In genomic region chr2:18677631-18678471, GRCm38 (mm10) we compare ENCODE assay signal across 8 mouse cellular contexts. TPM values are rescaled to one million over a fixed set of nuclear protein-coding genes. Genes with fewer than 3 reads are reported as not detected.
DNase-seq lines count a peak whose midpoint lies in the region; ATAC-seq and TF ChIP-seq lines count a peak whose summit lies in the region.

No protein-coding gene starts in this region.

- peaks cover 37% of the 10 kb centered on the region for H3K27me3 ChIP-seq in heart, embryonic 11.5 days (ENCODE audit: control insufficient read depth, insufficient read depth, low read length)
- peaks cover 6% of the 10 kb centered on the region; the same call in 1 of the 2 replicates for H3K27me3 ChIP-seq in kidney, embryonic 14.5 days (ENCODE audit: control insufficient read depth, insufficient read depth, low read length)
- peaks cover 39% of the 10 kb centered on the region for H3K27me3 ChIP-seq in liver, postnatal 0 days (ENCODE audit: insufficient read depth, low read length)

- DNase-seq in adipocyte (ENCODE audit: low spot score), result peak; percentile 45
- peak; percentile 75 for DNase-seq in embryo, embryonic 10 days (ENCODE audit: low spot score)
- peak; percentile 57 for DNase-seq in liver, postnatal 0 days
- DNase-seq in right cerebral cortex, adult 2 months (ENCODE audit: low spot score in 2 of 2), result peak; percentile 41 to 48
- DNase-seq in c-Kit-positive CD71-positive TER-119-positive erythroid progenitor cells, embryonic 14.5 days (ENCODE audit: low spot score), result no peak

- WGBS in heart, embryonic 11.5 days (ENCODE audit: insufficient replicate concordance), result under 1% methylated on average over 43 of the region's 55 CpGs
- WGBS in kidney, embryonic 14.5 days, result under 1% methylated on average over 53 of the region's 55 CpGs
- under 1% methylated on average over 42 of the region's 55 CpGs for WGBS in liver, postnatal 0 days (ENCODE audit: insufficient replicate concordance)

- no peaks in the 10 kb centered on the region for H3K9me3 ChIP-seq in heart, embryonic 11.5 days (replicated peaks; ENCODE audit: control insufficient read depth, low read length)
- H3K9me3 ChIP-seq in kidney, embryonic 14.5 days (ENCODE audit: control insufficient read depth, low read length), result no peaks in the 10 kb centered on the region
- H3K9me3 ChIP-seq in liver, postnatal 0 days (ENCODE audit: low read length), result no peaks in the 10 kb centered on the region

- no peaks in the 10 kb centered on the region for H3K36me3 ChIP-seq in heart, embryonic 11.5 days (ENCODE audit: control insufficient read depth, insufficient read depth, low read length)
- peaks cover 9% of the 10 kb centered on the region; the same call in 1 of the 2 replicates for H3K36me3 ChIP-seq in kidney, embryonic 14.5 days (ENCODE audit: control insufficient read depth, insufficient read depth, low read length)
- peaks cover 4% of the 10 kb centered on the region; the same call in 1 of the 2 replicates for H3K36me3 ChIP-seq in liver, postnatal 0 days (replicated peaks; ENCODE audit: insufficient read depth, low read length)

- TF ChIP-seq CTCF in liver, postnatal 0 days (IDR thresholded peaks at IDR 0.05; ENCODE audit: low read depth), result no peak

- no peak for TF ChIP-seq EP300 in liver, postnatal 0 days (IDR thresholded peaks at IDR 0.05; ENCODE audit: low read depth)

- H3K4me1 ChIP-seq in heart, embryonic 11.5 days (ENCODE audit: control insufficient read depth, insufficient read depth, low read length), result peaks cover 12% of the 10 kb centered on the region
- H3K4me1 ChIP-seq in kidney, embryonic 14.5 days (ENCODE audit: control insufficient read depth, insufficient read depth, low read length), result peaks cover 20% of the 10 kb centered on the region; the same call in 1 of the 2 replicates
- H3K4me1 ChIP-seq in liver, postnatal 0 days (ENCODE audit: insufficient read depth), result peaks cover 15% of the 10 kb centered on the region

- peak; percentile 16 for ATAC-seq in CD4-positive, CD25-positive, alpha-beta regulatory T cell, adult 4 months
- ATAC-seq in heart, embryonic 11.5 days (replicated peaks; ENCODE audit: insufficient number of reproducible peaks, low FRiP score, low TSS enrichment), result 0 out of 2 replicates have a peak, but pooled peaks have one; percentile 5
- ATAC-seq in kidney, embryonic 14.5 days (ENCODE audit: low FRiP score, low TSS enrichment), result no peak
- no peak for ATAC-seq in liver, postnatal 0 days

- peak overlapping the region; percentile 77 for H3K4me2 ChIP-seq in heart, embryonic 11.5 days
- H3K4me2 ChIP-seq in kidney, embryonic 14.5 days (replicated peaks; ENCODE audit: low read depth, low read length), result peak overlapping the region; percentile 81
- H3K4me2 ChIP-seq in liver, postnatal 0 days (ENCODE audit: low read depth, low read length), result peak overlapping the region; percentile 92

- H3K4me3 ChIP-seq in heart, embryonic 11.5 days (ENCODE audit: low read depth, low read length), result peak overlapping the region; percentile 74
- peak overlapping the region; percentile 84 for H3K4me3 ChIP-seq in kidney, embryonic 14.5 days (ENCODE audit: low read length)
- H3K4me3 ChIP-seq in liver, postnatal 0 days (ENCODE audit: low read depth, low read length), result peak overlapping the region; percentile 80

- no peak overlapping the region for H3K27ac ChIP-seq in heart, embryonic 11.5 days (ENCODE audit: low read depth, low read length)
- no peak overlapping the region for H3K27ac ChIP-seq in kidney, embryonic 14.5 days (ENCODE audit: low read depth, low read length)
- H3K27ac ChIP-seq in liver, postnatal 0 days (ENCODE audit: low read depth), result no peak overlapping the region

- H3K9ac ChIP-seq in heart, embryonic 11.5 days (ENCODE audit: low read depth, low read length), result peak overlapping the region; percentile 88
- H3K9ac ChIP-seq in kidney, embryonic 14.5 days (ENCODE audit: low read depth, low read length), result peak overlapping the region; percentile 91
- H3K9ac ChIP-seq in liver, postnatal 0 days (replicated peaks), result peak overlapping the region; percentile 82

RNA-seq across cellular contexts. Expression of gene Bmi1, which starts 1.0 kb away (rescaled TPM):
- 10 to 100 TPM; 10.6 to 14.4 TPM for polyA plus RNA-seq in CD4-positive, CD25-positive, alpha-beta regulatory T cell, adult 4 months (2017; shearing (Covaris generic))
- 11.6 and 12.0 TPM in 2 replicates for polyA plus RNA-seq in heart, embryonic 11.5 days (2014; fragmentation: Nextera tagmentation; extraction: Ambion mirVana)
- polyA plus RNA-seq in kidney, embryonic 14.5 days (2014; fragmentation: Nextera tagmentation; extraction: Ambion mirVana), result 34.7 and 44.1 TPM in 2 replicates
- polyA plus RNA-seq in liver, postnatal 0 days (2015; fragmentation: Nextera tagmentation; extraction: Ambion mirVana), result 5.1 and 5.7 TPM in 2 replicates

RNA-seq across cellular contexts. Expression of gene Commd3, which starts 5.7 kb away (rescaled TPM):
- polyA plus RNA-seq in CD4-positive, CD25-positive, alpha-beta regulatory T cell, adult 4 months (2017; shearing (Covaris generic)), result 100 to 1,000 TPM; 207 to 209 TPM
- 118 and 135 TPM in 2 replicates for polyA plus RNA-seq in heart, embryonic 11.5 days (2014; fragmentation: Nextera tagmentation; extraction: Ambion mirVana)
- 215 and 264 TPM in 2 replicates for polyA plus RNA-seq in kidney, embryonic 14.5 days (2014; fragmentation: Nextera tagmentation; extraction: Ambion mirVana)
- 115 and 127 TPM in 2 replicates for polyA plus RNA-seq in liver, postnatal 0 days (2015; fragmentation: Nextera tagmentation; extraction: Ambion mirVana)

RNA-seq across cellular contexts. Expression of gene Spag6, which starts 16.0 kb away (rescaled TPM):
- not detected for polyA plus RNA-seq in CD4-positive, CD25-positive, alpha-beta regulatory T cell, adult 4 months (2017; shearing (Covaris generic))
- not detected in 2 replicates for polyA plus RNA-seq in heart, embryonic 11.5 days (2014; fragmentation: Nextera tagmentation; extraction: Ambion mirVana)
- polyA plus RNA-seq in kidney, embryonic 14.5 days (2014; fragmentation: Nextera tagmentation; extraction: Ambion mirVana), result 0.07 and 0.09 TPM in 2 replicates
- not detected in 2 replicates for polyA plus RNA-seq in liver, postnatal 0 days (2015; fragmentation: Nextera tagmentation; extraction: Ambion mirVana)

Comparison
In these comparisons a context has a peak if more than half of its experiments do, and no peak if none do; other contexts are left out.
1. ATAC-seq: peak in CD4-positive, CD25-positive, alpha-beta regulatory T cell, adult 4 months (single experiment) and heart, embryonic 11.5 days (single experiment); none in kidney, embryonic 14.5 days (single experiment) and liver, postnatal 0 days (single experiment).
2. Peak in every context shown above with its lines, with median percentiles within 50 percentile points of each other: H3K4me2 ChIP-seq, H3K4me3 ChIP-seq and H3K9ac ChIP-seq.